Mouse (Mus musculus) activated CD4-positive, CD25-positive, alpha-beta regulatory T cell (primary cell): ENCODE results near the gene Gm4070. TPM values are rescaled to one million over a fixed set of nuclear protein-coding genes. Genes with fewer than 3 reads are reported as not detected.

Source experiments
- polyA plus RNA-seq, 2 experiments: library from polyadenylated mRNA; unstranded; fragments of 100-300 nt; shearing (Covaris generic); gene quantifications; one replicate each; pipeline ENCODE4 v1.2.1; 2017

Gene Gm4070
- 100 to 1,000 TPM; 105 to 256 TPM for polyA plus RNA-seq

GRCm38 (mm10) chr7:105953812-105954211 lies at the start of gene Gm4070:
Gm4070 (minus strand) TSS chr7:105953967.

Other genes with a start within 250 kb of the Gm4070 start
- 100 to 1,000 TPM; 196 to 202 TPM for gene Ilk, start 217.4 kb downstream of the Gm4070 start, polyA plus RNA-seq
- 10 to 100 TPM; 30.5 to 34.8 TPM for gene Rrp8, start 216.6 kb downstream of the Gm4070 start, polyA plus RNA-seq
- gene Taf10, start 209.6 kb downstream of the Gm4070 start, polyA plus RNA-seq = 100 to 1,000 TPM; 367 to 382 TPM
- 100 to 1,000 TPM; 102 to 109 TPM for gene Tpp1, start 201.7 kb downstream of the Gm4070 start, polyA plus RNA-seq
- gene Dchs1, start 166.3 kb downstream of the Gm4070 start, polyA plus RNA-seq = under 1 TPM in 1 of 2 experiments, not detected in 1; 0.14 TPM
- 100 to 1,000 TPM; 118 to 182 TPM for gene Mrpl17, start 142.9 kb downstream of the Gm4070 start, polyA plus RNA-seq